Mouse (Mus musculus): ENCODE measurements around the gene Fcer1a. TPM values are rescaled to one million over a fixed set of nuclear protein-coding genes. Genes with fewer than 3 reads are reported as not detected.

Fcer1a gene
- polyA plus RNA-seq, 2 experiments = 0.13 TPM; not detected in 1

- Histone ChIP-seq H3K4me2 (replicated peaks; ENCODE audit: low read depth, low read length, severe bottlenecking) (no peak within 1 kb of the TSS), H3K4me3 (replicated peaks; ENCODE audit: low read length) (no peak within 1 kb of the TSS), H3K27ac (replicated peaks; ENCODE audit: low read depth, low read length) (no peak within 1 kb of the TSS), H3K9ac (ENCODE audit: low read depth, low read length, severe bottlenecking) (no peak within 1 kb of the TSS), H3K36me3 (ENCODE audit: control insufficient read depth, insufficient read depth, low read length) (no peaks in the 10 kb centered on the region), H3K9me3 (ENCODE audit: control insufficient read depth, low read length) (no peaks in the 10 kb centered on the region), H3K27me3 (ENCODE audit: control insufficient read depth, insufficient read depth, low read length) (no peaks in the 10 kb centered on the region), H3K4me1 (ENCODE audit: control insufficient read depth, insufficient read depth, low read length) (no peaks in the 10 kb centered on the region)
- WGBS = 74% methylated on average over 5 of the region's 5 CpGs
- TF ChIP-seq POLR2A (IDR thresholded peaks at IDR 0.05; ENCODE audit: borderline replicate concordance, extremely low read depth, insufficient read depth, insufficient read length) = no peak
- ATAC-seq (ENCODE audit: low FRiP score, low read depth) (no peak), DNase-seq (ENCODE audit: low spot score) (no peak)
Observed at GRCm38 (mm10) chr1:173197508-173197907, 29.5 kb downstream of the Fcer1a start, which contains the start of gene Olfr218. Gene Olfr218, plus strand, starts transcription at chr1:173197808.

DNA sequence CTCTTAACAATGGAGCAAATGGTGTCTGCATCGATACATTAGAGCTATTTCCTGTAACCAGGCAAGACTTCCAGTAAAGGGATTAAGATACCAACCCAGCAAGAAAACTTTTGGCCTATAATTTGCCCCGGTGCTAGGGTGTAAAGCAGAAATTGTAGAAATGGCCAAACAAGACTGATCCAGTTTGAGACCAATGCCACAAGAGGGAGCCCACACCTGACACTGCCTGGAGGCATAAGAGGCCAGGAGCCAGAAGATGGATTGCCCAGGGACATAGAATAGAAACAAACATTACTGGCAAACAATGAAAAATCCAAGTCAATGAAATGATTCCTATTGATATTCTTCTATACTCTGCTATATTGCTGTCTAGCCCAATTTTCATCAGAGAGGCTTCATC, 30.7 kb downstream of the Fcer1a start:
- Histone ChIP-seq H3K4me1 (ENCODE audit: control insufficient read depth, insufficient read depth, low read length) (no peaks in the 10 kb centered on the region), H3K9me3 (ENCODE audit: control insufficient read depth, low read length) (no peaks in the 10 kb centered on the region), H3K27me3 (ENCODE audit: control insufficient read depth, insufficient read depth, low read length) (no peaks in the 10 kb centered on the region), H3K4me3 (replicated peaks; ENCODE audit: low read length) (no peak overlapping the region), H3K9ac (ENCODE audit: low read depth, low read length, severe bottlenecking) (no peak overlapping the region), H3K4me2 (replicated peaks; ENCODE audit: low read depth, low read length, severe bottlenecking) (no peak overlapping the region), H3K27ac (replicated peaks; ENCODE audit: low read depth, low read length) (no peak overlapping the region), H3K36me3 (ENCODE audit: control insufficient read depth, insufficient read depth, low read length) (no peaks in the 10 kb centered on the region)
- WGBS = 71% methylated on average over 2 of the region's 2 CpGs
- no peak for ATAC-seq (ENCODE audit: low FRiP score, low read depth)
- DNase-seq (ENCODE audit: low spot score) = no peak
- TF ChIP-seq POLR2A (IDR thresholded peaks at IDR 0.05; ENCODE audit: borderline replicate concordance, extremely low read depth, insufficient read depth, insufficient read length) = no peak

DNA sequence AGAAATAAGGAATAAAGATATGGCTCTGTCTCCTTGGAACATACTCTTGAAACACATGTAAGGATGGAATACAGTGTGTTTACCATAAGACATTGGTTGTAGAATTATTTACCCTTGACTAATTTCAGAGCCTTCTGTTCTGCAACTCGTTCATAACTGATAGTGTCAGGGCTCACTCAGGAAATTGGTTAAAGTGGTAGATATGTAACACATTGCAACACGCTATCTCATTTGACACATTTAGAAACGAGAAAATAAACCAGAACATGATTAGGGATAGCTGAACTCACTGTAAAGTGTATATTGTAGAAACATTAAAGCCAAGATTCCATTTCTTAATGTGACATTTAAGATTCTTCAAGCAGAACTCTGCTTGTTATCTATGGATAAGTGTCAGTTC, 35.0 kb downstream of the Fcer1a start:
- no peak overlapping the region for H3K9ac ChIP-seq (ENCODE audit: low read depth, low read length, severe bottlenecking)
- no peak for TF ChIP-seq POLR2A (IDR thresholded peaks at IDR 0.05; ENCODE audit: borderline replicate concordance, extremely low read depth, insufficient read depth, insufficient read length)
- no peaks in the 10 kb centered on the region for H3K27me3 ChIP-seq (ENCODE audit: control insufficient read depth, insufficient read depth, low read length)
- H3K4me1 ChIP-seq (ENCODE audit: control insufficient read depth, insufficient read depth, low read length) = no peaks in the 10 kb centered on the region
- no peak for DNase-seq (ENCODE audit: low spot score)
- ATAC-seq (ENCODE audit: low FRiP score, low read depth) = no peak
- no peaks in the 10 kb centered on the region for H3K36me3 ChIP-seq (ENCODE audit: control insufficient read depth, insufficient read depth, low read length)
- no peaks in the 10 kb centered on the region for H3K9me3 ChIP-seq (ENCODE audit: control insufficient read depth, low read length)
- no peak overlapping the region for H3K27ac ChIP-seq (replicated peaks; ENCODE audit: low read depth, low read length)
- no peak overlapping the region for H3K4me2 ChIP-seq (replicated peaks; ENCODE audit: low read depth, low read length, severe bottlenecking)
- H3K4me3 ChIP-seq (replicated peaks; ENCODE audit: low read length) = no peak overlapping the region
- WGBS = 67% methylated on average over 3 of the region's 3 CpGs

- WGBS = 60% methylated on average over 3 of the region's 3 CpGs
- DNase-seq (ENCODE audit: low spot score) (no peak), ATAC-seq (ENCODE audit: low FRiP score, low read depth) (no peak)
- Histone ChIP-seq H3K27me3 (ENCODE audit: control insufficient read depth, insufficient read depth, low read length) (no peaks in the 10 kb centered on the region), H3K9ac (ENCODE audit: low read depth, low read length, severe bottlenecking) (no peak within 1 kb of the TSS), H3K27ac (replicated peaks; ENCODE audit: low read depth, low read length) (no peak within 1 kb of the TSS), H3K36me3 (ENCODE audit: control insufficient read depth, insufficient read depth, low read length) (no peaks in the 10 kb centered on the region), H3K9me3 (ENCODE audit: control insufficient read depth, low read length) (no peaks in the 10 kb centered on the region), H3K4me1 (ENCODE audit: control insufficient read depth, insufficient read depth, low read length) (no peaks in the 10 kb centered on the region), H3K4me2 (replicated peaks; ENCODE audit: low read depth, low read length, severe bottlenecking) (no peak within 1 kb of the TSS), H3K4me3 (replicated peaks; ENCODE audit: low read length) (no peak within 1 kb of the TSS)
- TF ChIP-seq POLR2A (IDR thresholded peaks at IDR 0.05; ENCODE audit: borderline replicate concordance, extremely low read depth, insufficient read depth, insufficient read length) = no peak
Observed at GRCm38 (mm10) chr1:173190540-173190939, 36.5 kb downstream of the Fcer1a start, which contains the start of gene Olfr1406. Gene Olfr1406, minus strand, starts transcription at chr1:173190640.

DNA sequence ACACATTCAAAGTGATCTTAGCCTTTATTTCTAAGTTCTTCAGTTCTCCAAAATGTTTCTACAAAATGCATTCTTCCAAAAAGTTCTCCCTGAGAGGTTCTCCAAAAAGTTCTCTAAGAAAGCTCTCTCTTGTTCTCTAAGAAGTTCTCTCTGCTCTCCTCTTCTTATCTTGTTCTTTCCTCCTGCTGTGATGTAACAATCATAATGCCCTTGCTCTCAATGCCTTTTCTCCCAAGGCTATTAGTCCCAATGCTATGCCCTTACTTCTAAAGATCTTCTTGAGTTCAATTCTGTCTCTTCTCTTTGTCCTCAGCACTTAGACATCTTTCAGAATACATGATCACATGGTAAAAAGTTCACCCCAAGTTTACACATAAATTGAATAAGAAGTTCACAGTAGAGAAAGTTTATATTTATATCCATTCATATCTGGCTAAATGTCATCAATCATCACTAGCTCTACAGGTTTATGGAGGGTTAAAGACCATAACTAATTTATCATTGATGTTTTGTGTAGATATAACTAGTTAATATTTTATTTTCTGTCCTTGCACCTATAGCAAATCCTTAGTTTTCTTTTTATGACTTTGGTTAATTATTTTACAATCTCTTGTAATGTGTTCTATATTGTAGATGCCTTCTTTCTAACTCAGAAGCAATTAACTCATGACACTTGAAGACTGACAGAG, 52.7 kb downstream of the Fcer1a start:
- no peaks in the 10 kb centered on the region for H3K4me1 ChIP-seq (ENCODE audit: control insufficient read depth, insufficient read depth, low read length)
- H3K27ac ChIP-seq (replicated peaks; ENCODE audit: low read depth, low read length) = no peak overlapping the region
- no peak for TF ChIP-seq POLR2A (IDR thresholded peaks at IDR 0.05; ENCODE audit: borderline replicate concordance, extremely low read depth, insufficient read depth, insufficient read length)
- H3K9me3 ChIP-seq (ENCODE audit: control insufficient read depth, low read length) = no peaks in the 10 kb centered on the region
- no peak overlapping the region for H3K9ac ChIP-seq (ENCODE audit: low read depth, low read length, severe bottlenecking)
- DNase-seq (ENCODE audit: low spot score) (no peak), ATAC-seq (ENCODE audit: low FRiP score, low read depth) (no peak)
- no peak overlapping the region for H3K4me2 ChIP-seq (replicated peaks; ENCODE audit: low read depth, low read length, severe bottlenecking)
- H3K4me3 ChIP-seq (replicated peaks; ENCODE audit: low read length) = no peak overlapping the region
- no peaks in the 10 kb centered on the region for H3K27me3 ChIP-seq (ENCODE audit: control insufficient read depth, insufficient read depth, low read length)
- H3K36me3 ChIP-seq (ENCODE audit: control insufficient read depth, insufficient read depth, low read length) = no peaks in the 10 kb centered on the region

Other genes with a start within 250 kb of the Fcer1a start
- gene Olfr1408, start 89.8 kb downstream of the Fcer1a start, polyA plus RNA-seq (2012; rRNA removed) = not detected in 2 replicates
- not detected in 2 replicates for gene Olfr1408, start 89.8 kb downstream of the Fcer1a start, polyA plus RNA-seq (2014; fragmentation: Nextera tagmentation; extraction: Ambion mirVana)
- not detected in 2 replicates for gene Olfr1406, start 36.6 kb downstream of the Fcer1a start, polyA plus RNA-seq (2012; rRNA removed)
- gene Olfr1406, start 36.6 kb downstream of the Fcer1a start, polyA plus RNA-seq (2014; fragmentation: Nextera tagmentation; extraction: Ambion mirVana) = not detected in 2 replicates
- not detected in 2 replicates for gene Olfr218, start 29.4 kb downstream of the Fcer1a start, polyA plus RNA-seq (2012; rRNA removed)
- gene Olfr218, start 29.4 kb downstream of the Fcer1a start, polyA plus RNA-seq (2014; fragmentation: Nextera tagmentation; extraction: Ambion mirVana) = not detected in 2 replicates
- not detected in 2 replicates for gene Olfr1404, start 14.8 kb downstream of the Fcer1a start, polyA plus RNA-seq (2012; rRNA removed)
- gene Olfr1404, start 14.8 kb downstream of the Fcer1a start, polyA plus RNA-seq (2014; fragmentation: Nextera tagmentation; extraction: Ambion mirVana) = not detected in 2 replicates
- not detected in 2 replicates for gene Olfr418, start 38.8 kb upstream of the Fcer1a start, polyA plus RNA-seq (2012; rRNA removed)
- gene Olfr418, start 38.8 kb upstream of the Fcer1a start, polyA plus RNA-seq (2014; fragmentation: Nextera tagmentation; extraction: Ambion mirVana) = not detected in 2 replicates
- not detected in 2 replicates for gene Mptx2, start 50.6 kb upstream of the Fcer1a start, polyA plus RNA-seq (2012; rRNA removed)
- not detected in 2 replicates for gene Mptx2, start 50.6 kb upstream of the Fcer1a start, polyA plus RNA-seq (2014; fragmentation: Nextera tagmentation; extraction: Ambion mirVana)
- gene Ackr1, start 106.5 kb upstream of the Fcer1a start, polyA plus RNA-seq (2012; rRNA removed) = 2.1 and 2.2 TPM in 2 replicates
- gene Ackr1, start 106.5 kb upstream of the Fcer1a start, polyA plus RNA-seq (2014; fragmentation: Nextera tagmentation; extraction: Ambion mirVana) = 1.1 TPM in 2 replicates
- gene Aim2, start 123.7 kb upstream of the Fcer1a start, polyA plus RNA-seq (2012; rRNA removed) = 1.1 and 1.8 TPM in 2 replicates
- 0.80 and 1.2 TPM in 2 replicates for gene Aim2, start 123.7 kb upstream of the Fcer1a start, polyA plus RNA-seq (2014; fragmentation: Nextera tagmentation; extraction: Ambion mirVana)
- 4.7 and 6.1 TPM in 2 replicates for gene Cadm3, start 140.5 kb upstream of the Fcer1a start, polyA plus RNA-seq (2012; rRNA removed)
- 2.0 and 2.2 TPM in 2 replicates for gene Cadm3, start 140.5 kb upstream of the Fcer1a start, polyA plus RNA-seq (2014; fragmentation: Nextera tagmentation; extraction: Ambion mirVana)

Measured in limb, embryonic 14.5 days (tissue).